Mouse (Mus musculus) adrenal gland, adult 18-20 months (tissue): Measurements from ENCODE around the gene Mrpl27. TPM values are rescaled to one million over a fixed set of nuclear protein-coding genes. Genes with fewer than 3 reads are reported as not detected.

ENCODE experiments used
- total RNA-seq, 2 experiments: library from RNA; stranded (reverse); gene quantifications; 1 replicate in 1 of 2; 2 replicates in 1 of 2; pipeline ENCODE4 v1.2.3; 2021

Mrpl27 gene
- total RNA-seq, 2 experiments from 2014 or later: 65.8 to 73.0 TPM

Other genes starting within 250 kb of the Mrpl27 start
- under 1 TPM; 0.32 to 0.70 TPM for gene Cacna1g, start 179.6 kb upstream of the Mrpl27 start, total RNA-seq
- not detected for gene Spata20, start 167.6 kb upstream of the Mrpl27 start, total RNA-seq
- gene Epn3, start 153.8 kb upstream of the Mrpl27 start, total RNA-seq: 10 to 100 TPM; 33.3 to 48.4 TPM
- gene Mycbpap, start 132.0 kb upstream of the Mrpl27 start, total RNA-seq: 10 to 100 TPM in 1 of 2 experiments, 1 to 10 TPM in 1; 7.4 to 12.4 TPM
- 10 to 100 TPM; 12.2 to 16.7 TPM for gene Rsad1, start 104.5 kb upstream of the Mrpl27 start, total RNA-seq
- gene Chad, start 88.7 kb upstream of the Mrpl27 start, total RNA-seq: not detected
- 100 to 1,000 TPM; 143 to 171 TPM for gene Acsf2, start 51.9 kb upstream of the Mrpl27 start, total RNA-seq
- 100 to 1,000 TPM; 124 to 133 TPM for gene Lrrc59, start 24.0 kb upstream of the Mrpl27 start, total RNA-seq
- under 1 TPM; 0.23 to 0.45 TPM for gene Eme1, start 197 bp downstream of the Mrpl27 start, total RNA-seq
- 10 to 100 TPM; 10.6 to 11.8 TPM for gene Xylt2, start 23.7 kb downstream of the Mrpl27 start, total RNA-seq
- gene Gm11541, start 50.7 kb downstream of the Mrpl27 start, total RNA-seq: not detected
- under 1 TPM; 0.33 to 0.42 TPM for gene Cdc34b, start 88.0 kb downstream of the Mrpl27 start, total RNA-seq
- gene Tmem92, start 128.9 kb downstream of the Mrpl27 start, total RNA-seq: not detected